Mouse (Mus musculus) lung, postnatal 10 days (tissue): ENCODE data around the gene Ccdc77.

Source experiments
- DNase-seq: peaks from one replicate; pipeline ENCODE4 v3.0.0; 2021

Gene Ccdc77

GRCm38 (mm10) chr6:120363688-120364522 lies at the start of gene Ccdc77, which contains the start of gene Kdm5a:
TSS of gene Ccdc77 (minus strand) at chr6:120364374.
TSS of gene Kdm5a (plus strand) at chr6:120364124.
- DNase-seq: peak; percentile 95

- DNase-seq: no peak
Observed at GRCm38 (mm10) chr6:120403936-120404335, 39.8 kb upstream of the Ccdc77 start.

GRCm38 (mm10) chr6:120395622-120396345 lies 31.6 kb upstream of the Ccdc77 start:
- no peak for DNase-seq

- DNase-seq: no peak
Observed at GRCm38 (mm10) chr6:120392811-120393210, 28.6 kb upstream of the Ccdc77 start.

- DNase-seq: no peak
Observed at GRCm38 (mm10) chr6:120390054-120390453, 25.9 kb upstream of the Ccdc77 start.

GRCm38 (mm10) chr6:120376736-120377135 lies 12.6 kb upstream of the Ccdc77 start:
- DNase-seq: no peak

- peak; percentile 12 for DNase-seq
Observed at GRCm38 (mm10) chr6:120365051-120365450, 877 bp upstream of the Ccdc77 start.

GRCm38 (mm10) chr6:120364523-120364905 lies 340 bp upstream of the Ccdc77 start:
- DNase-seq: no peak

GRCm38 (mm10) chr6:120362774-120363687 lies 1.1 kb downstream of the Ccdc77 start:
- no peak for DNase-seq

GRCm38 (mm10) chr6:120362124-120362523 lies 2.0 kb downstream of the Ccdc77 start:
- no peak for DNase-seq

- DNase-seq: peak; percentile 91
Observed at GRCm38 (mm10) chr6:120356951-120357945, 6.9 kb downstream of the Ccdc77 start.

- DNase-seq: no peak
Observed at GRCm38 (mm10) chr6:120356478-120356877, 7.7 kb downstream of the Ccdc77 start.

- DNase-seq: no peak
Observed at GRCm38 (mm10) chr6:120349018-120349417, 15.2 kb downstream of the Ccdc77 start.

- DNase-seq: no peak
Observed at GRCm38 (mm10) chr6:120343992-120344391, 20.2 kb downstream of the Ccdc77 start.

- no peak for DNase-seq
Observed at GRCm38 (mm10) chr6:120332351-120332750, 31.8 kb downstream of the Ccdc77 start.

- DNase-seq: peak; percentile 73
Observed at GRCm38 (mm10) chr6:120324295-120324927, 39.8 kb downstream of the Ccdc77 start.

GRCm38 (mm10) chr6:120320369-120320768 lies 43.8 kb downstream of the Ccdc77 start:
- no peak for DNase-seq

GRCm38 (mm10) chr6:120319129-120319528 lies 45.0 kb downstream of the Ccdc77 start:
- DNase-seq: peak; percentile 5

- no peak for DNase-seq
Observed at GRCm38 (mm10) chr6:120318303-120318940, 45.8 kb downstream of the Ccdc77 start.

- DNase-seq: no peak
Observed at GRCm38 (mm10) chr6:120312443-120312842, 51.7 kb downstream of the Ccdc77 start.

GRCm38 (mm10) chr6:120309787-120310186 lies 54.4 kb downstream of the Ccdc77 start:
- DNase-seq: peak; percentile 26
